Mouse (Mus musculus) gonadal fat pad, adult 2 months (tissue): ENCODE data around the gene Ccdc63. TPM values are rescaled to one million over a fixed set of nuclear protein-coding genes. Genes with fewer than 3 reads are reported as not detected.

Experiments used
- DNase-seq: peaks from one replicate; pipeline ENCODE4 v3.0.0-alpha.2; 2012; ENCODE audit warnings: low read depth
- polyA plus RNA-seq: library from polyadenylated mRNA; depleted of rRNA; stranded (reverse); fragments of >200 nt; gene quantifications from 2 replicates; pipeline ENCODE4 v1.2.3, GENCODE M21; 2012; rRNA removed

The Ccdc63 gene
- polyA plus RNA-seq, 1 experiment, result 0.41 TPM

DNA sequence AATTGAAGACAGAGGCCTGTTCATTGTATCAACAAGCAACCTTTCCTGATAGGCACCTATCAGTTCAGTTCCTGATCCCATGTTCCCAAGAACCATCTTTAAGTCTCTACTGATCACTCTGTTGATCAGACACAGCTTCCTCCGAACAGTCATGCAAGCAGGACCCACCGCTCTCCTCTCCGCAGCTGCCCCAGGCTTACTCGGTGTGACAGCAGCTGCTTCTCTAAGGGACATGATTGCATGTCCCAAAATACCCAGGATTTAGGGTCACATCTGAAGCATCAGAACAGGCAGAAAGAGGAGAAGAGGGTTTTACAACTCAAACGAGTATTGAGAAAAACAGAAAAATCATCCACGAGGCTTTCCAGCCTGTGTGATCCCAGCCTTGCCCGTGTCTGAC, 55.3 kb downstream of the Ccdc63 start:
- DNase-seq, result no peak

DNA sequence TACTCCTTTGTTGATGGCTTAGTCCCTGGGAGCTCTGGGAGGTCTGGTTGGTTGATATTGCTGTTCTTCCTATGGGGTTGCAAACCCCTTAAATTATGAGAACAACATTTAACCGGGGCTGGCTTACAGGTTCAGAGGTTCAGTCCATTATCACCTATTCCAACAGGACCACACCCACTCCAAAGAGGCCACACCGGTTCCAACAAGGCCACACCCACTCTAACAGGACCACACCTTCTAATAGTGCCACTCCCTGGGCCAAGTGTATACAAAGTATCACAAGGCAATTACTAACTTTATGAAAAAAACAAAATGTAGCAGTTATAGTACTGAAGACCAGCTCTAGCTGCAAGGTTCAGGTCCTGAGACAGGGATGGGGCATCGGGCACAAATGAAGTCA, 56.2 kb downstream of the Ccdc63 start:
- DNase-seq, result no peak

DNA sequence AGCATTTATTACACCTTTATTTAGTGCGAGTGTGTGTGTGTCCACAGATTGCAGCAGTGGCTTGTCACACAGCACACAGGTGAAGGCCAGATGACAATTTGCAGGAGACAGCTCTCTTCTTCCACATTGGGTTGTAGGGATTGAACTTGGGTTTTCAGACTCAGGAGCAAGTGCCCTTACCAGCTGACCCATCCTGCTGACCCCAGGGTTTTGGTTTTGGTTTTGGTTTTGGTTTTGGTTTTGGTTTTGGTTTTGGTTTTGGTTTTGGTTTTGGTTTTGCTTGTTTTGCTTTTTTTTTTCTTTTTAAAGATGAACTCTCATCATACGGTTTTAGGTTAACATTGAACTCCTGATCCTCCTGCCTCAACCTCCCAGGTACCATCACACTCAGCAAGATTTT, 57.3 kb downstream of the Ccdc63 start:
- DNase-seq, result no peak

DNA sequence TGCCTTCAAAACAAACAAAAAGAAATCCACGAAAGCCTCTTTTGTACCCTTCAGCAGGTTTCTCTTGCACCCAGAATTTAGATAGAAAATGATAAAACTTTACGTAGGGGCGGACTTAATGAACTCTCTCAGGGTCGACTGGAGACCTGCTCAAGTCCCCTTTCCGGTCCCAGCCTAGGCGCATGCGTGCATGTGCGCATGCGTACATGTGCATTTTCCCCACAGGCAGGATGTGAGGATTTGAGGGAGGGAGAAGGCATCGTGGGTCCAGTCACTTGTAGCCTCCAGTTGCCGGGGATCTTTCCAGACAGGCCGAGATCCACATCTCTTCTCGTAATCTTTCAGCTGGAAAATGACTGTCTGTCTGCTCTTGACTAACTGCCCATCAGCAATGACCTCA, 59.2 kb downstream of the Ccdc63 start:
- DNase-seq, result no peak

DNA sequence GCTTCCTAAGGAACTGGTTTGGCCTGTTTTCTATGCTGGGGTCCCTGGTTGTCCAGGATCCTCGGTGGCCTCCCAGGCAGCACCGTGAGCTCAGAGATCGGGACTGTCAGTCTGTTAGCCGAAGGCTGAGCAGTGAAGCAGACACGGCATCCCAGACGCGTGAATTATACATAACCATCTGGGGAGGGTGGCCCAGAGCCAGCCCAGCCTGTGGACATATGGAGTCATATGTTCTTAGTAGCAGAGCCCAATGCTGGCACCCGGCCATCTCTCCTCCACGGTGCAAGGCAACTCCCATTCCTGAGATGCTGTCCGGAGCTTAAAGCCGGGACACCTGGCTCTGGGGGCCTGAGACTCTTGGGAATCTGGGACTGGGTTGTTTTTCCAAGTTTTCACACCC, 59.7 kb downstream of the Ccdc63 start:
- no peak for DNase-seq

DNA sequence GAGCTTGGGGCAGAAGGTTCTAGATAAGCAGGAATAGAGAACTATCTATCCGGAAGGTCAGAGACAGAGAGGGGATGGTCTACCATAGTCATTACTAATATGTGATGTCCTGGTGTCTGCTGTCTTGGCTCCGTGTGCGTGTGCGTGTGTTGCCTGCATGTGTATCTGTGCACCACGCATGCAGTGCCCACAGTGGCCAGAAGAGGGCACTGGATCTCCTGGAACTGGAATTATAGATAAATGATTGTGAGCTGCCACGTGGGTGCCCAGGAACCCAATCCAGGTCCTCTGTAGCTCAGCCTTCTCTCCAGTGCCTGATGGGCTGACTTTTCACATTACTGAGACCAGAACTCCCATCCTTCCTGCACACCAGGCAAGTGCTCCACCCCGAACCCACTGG, 60.8 kb downstream of the Ccdc63 start:
- DNase-seq, result no peak

DNA sequence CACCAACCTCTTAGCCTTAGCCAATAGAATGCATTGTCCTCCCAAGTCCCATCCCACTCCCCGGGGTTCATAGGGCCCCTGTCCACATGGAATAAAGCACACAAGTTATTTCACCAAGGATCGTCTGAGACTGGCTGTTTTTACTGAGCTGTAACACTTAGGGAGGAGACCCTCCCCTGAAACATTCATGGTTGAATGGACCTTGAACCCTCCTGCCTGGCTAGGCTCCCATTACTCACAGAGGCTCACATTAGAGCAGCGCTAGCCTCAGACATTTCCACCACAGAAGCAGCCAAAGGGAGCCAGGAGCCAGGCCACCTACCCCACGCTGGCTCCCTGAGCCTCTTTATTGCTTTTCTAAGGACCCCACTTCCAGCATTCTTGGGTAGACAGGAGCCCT, 63.4 kb downstream of the Ccdc63 start:
- DNase-seq, result no peak

DNA sequence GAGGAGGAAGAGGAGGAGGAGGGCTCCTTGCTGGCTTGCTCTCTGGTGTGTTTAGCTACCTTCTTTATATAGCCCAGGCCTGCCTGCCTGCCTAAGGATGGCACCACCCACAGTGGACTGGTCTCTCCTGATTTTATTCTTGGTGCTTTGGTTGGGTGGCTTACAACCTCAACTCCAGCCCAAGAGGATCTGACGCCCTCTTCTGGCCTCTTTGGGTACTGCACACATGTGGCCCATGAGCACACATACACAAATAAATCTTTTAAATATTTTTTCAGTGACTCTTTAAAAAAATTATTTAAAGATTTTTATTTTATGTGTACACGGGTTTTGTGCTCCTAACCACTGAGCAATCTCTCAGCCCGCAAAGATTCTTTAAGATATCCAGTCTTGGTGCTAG, 64.9 kb downstream of the Ccdc63 start:
- DNase-seq, result no peak

DNA sequence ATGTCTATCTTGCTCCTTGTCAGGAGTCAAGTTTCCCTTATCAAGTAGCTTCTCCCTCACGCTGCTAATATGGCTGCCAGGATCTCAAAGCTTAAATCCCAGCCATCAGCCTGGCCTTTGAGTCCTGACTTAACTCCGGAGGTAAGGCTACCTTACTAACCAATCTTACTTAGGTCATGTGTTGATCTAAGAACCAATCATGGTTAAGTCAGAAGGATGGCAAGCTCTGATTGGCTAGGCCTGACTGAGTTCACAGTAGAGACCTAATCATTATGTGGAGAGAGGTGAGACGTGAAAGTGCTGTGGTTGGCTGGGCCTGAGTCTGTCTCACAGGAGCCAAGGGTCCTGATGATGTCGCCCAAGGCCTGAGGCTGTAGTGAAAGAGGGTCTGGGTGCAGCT, 68.6 kb downstream of the Ccdc63 start:
- DNase-seq, result no peak

DNA sequence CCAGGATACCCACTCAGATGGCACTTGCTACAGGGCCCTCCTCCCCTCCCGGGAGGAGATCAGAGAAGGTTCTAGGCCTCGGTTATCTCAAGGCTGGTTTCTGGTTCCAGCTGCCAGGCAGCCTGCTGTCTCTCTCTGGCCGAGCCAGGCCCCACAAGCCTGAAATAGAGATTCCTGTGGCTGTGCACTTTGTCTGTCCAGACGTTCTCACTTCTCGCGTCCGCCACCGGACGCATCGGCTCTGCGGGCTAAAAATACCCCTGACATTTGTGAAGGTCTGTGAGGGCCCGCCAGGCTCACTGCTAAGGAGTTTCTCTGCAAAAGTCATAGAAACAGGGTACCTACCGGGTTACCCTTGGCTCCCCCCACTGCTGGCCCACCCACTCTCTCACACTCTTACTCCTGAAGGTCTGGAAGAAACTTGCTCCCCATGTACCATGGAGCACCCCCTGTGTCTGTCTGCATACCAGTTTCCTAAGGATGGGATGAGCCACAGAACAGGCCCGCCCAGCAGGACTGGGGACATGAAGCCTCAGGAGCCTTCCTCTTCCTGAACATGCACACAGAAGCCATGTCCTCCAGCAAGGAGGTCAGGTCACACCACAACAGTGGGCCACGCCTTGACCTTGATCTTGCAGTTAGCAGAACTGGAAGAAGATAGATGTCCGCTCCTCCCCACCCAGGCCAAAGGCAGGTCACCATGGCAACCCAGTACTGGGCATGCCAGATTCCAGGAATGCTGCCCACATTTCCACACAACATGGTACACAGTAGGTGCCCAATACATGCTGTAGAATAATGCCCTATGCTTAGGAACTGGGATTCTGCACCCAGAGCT, 69.4 kb downstream of the Ccdc63 start:
- DNase-seq, result no peak

DNA sequence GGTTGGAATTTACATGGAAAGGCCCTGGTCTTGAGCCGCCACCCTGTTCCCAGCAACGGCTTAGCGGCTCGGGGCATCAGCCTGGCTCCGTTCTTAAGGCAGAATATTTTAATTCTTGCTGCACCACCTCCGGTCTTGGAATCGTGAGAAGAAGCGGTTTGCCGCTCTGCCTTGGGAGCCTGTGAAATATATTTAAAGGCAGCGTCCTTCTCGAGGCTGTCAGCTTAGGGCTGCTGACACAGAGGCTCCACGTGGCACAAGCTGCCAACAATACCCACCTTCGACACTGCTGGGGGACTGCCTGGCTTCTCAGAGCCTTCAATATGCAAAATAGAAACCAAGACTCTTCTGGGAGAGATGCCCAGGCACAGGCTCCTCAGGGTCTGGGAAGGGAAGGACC, 72.1 kb downstream of the Ccdc63 start:
- DNase-seq, result no peak

DNA sequence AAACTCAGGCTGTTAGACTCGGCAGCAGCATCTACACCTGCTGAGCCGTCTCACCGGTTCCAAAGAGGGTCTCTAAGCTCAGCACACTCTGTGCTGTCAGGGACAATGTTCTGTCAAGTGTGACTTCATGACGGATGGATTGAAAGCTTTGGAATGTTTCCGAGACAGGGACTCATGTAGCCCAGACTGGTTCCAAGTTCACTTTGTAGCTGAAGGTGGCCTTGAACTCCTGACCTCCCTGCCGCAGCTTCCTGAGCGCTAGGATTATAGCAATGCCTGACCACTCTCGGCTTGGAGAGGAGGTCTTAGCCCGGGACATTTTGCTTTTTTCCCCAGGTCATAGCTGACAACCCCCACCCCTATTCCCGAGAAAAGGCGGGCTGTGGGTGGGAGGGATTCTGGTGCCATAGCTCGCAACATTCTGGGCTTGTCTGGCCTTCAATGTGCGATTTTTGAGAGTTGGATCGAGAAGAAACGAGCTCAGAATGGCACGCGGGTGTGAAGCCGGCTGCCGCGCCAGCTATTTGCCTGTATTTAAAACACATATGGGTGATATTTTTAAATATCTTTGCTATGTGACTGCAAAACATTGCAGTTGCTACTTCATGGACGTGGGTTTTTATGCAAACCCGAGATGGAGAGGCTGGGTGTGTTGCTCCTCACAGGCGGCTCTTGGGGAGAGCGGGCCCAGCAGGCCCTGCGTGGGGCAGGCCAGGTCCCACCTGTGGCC, 77.3 kb downstream of the Ccdc63 start:
- no peak for DNase-seq

DNA sequence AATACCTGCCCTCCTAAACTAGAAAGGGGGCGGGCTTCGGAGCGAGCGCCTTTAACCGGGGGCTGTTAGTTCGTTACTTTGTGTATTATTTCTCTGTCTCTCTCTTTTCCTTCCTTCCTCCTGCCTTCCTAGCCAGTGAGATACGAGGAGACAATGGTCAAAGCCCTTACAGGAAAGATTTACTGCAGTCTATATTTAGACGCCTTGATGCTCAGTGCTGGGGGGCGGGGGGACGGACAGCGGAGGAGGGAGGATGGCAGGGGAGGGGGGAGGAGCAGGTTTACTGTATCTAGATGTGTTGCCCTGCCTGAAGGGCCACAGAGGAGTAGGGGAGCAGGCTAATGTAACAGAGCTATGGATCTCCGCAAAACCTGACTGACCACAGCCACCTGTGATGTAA, 78.1 kb downstream of the Ccdc63 start:
- no peak for DNase-seq

DNA sequence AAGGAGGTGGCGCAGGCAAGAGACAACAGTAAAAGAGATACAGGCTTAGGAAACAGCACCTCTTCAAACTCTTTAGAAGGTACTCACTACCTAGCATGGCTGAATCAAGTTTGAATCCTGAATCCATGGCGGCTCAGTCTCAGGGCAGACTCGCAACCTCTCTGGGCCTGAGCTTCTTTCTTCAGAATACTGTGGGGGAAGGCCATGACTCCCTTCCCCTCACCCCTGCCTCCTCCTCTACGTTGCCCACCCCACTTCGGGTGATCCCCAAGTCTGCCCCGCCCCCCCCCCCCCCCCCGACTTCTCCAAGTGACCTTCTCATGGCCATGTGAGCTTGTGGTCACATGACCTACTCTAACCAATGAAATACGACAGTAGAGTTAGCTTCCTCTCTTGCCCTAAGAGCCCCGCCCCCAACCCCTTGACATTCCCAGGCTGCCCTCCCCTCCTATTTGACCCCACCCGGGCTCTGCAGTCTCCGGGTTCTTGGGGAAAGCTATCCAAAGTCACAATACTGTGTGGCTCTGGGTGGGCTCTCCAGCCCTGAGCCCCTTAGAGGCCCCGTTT, 79.8 kb downstream of the Ccdc63 start:
- no peak for DNase-seq

DNA sequence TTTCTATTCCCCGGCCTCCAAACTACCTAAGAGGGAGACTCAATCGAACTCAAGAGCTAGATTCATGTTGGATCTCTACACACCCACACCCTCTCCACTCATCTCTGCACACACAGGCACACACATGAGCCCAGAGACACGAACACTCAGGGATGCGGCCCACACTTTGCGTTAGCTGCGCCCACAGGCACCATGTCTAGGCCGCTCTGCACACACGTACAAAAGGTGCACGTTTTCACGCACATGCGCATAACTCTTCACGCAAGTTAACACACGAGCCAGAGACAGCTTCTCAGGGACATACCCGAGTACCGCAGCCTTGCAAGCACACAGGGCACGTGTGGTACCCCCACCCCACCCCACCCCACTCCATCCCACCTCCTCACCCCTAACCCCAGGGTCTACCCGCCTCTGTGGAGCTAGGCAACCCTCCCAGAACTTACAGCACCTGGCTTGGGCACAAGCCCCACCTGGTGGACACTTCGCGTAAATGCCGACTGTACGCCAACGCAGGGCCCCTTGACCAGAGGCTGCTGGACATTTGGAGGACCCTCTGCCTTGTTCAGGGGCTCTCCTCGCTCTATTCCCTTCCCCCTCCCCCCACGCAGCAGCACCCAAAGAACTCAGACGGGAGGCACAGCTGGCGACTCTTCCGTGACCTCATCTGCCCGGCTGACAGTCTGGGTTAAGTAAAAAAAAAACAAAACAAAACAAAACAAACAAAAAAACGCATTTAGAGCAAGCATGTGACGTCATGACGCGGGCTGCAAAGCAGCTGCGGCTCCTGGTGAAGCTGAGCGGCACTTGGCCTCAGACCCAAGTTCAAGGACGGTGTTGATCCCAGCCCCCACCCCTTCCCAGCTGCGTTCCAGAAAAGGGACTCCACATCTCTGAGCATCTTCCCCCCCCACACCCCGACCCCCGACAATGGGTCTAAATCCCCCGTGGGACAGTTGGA, 81.3 kb downstream of the Ccdc63 start:
- DNase-seq, result no peak

Other genes starting within 250 kb of the Ccdc63 start
- gene Cux2, start 90.7 kb downstream of the Ccdc63 start, polyA plus RNA-seq, result 2.3 and 2.5 TPM in 2 replicates
- gene Myl2, start 39.9 kb downstream of the Ccdc63 start, polyA plus RNA-seq, result 0.70 TPM in 1 of 2 replicates, not detected in the other
- gene Ppp1cc, start 17.5 kb upstream of the Ccdc63 start, polyA plus RNA-seq, result 97.8 and 104 TPM in 2 replicates
- 20.6 and 38.3 TPM in 2 replicates for gene Hvcn1, start 66.0 kb upstream of the Ccdc63 start, polyA plus RNA-seq
- 44.4 and 46.7 TPM in 2 replicates for gene Tctn1, start 123.6 kb upstream of the Ccdc63 start, polyA plus RNA-seq
- 20.0 and 20.4 TPM in 2 replicates for gene Pptc7, start 143.5 kb upstream of the Ccdc63 start, polyA plus RNA-seq
- gene Rad9b, start 213.4 kb upstream of the Ccdc63 start, polyA plus RNA-seq, result 12.3 and 12.7 TPM in 2 replicates
- gene Vps29, start 213.5 kb upstream of the Ccdc63 start, polyA plus RNA-seq, result 100 and 102 TPM in 2 replicates
- gene Gpn3, start 231.1 kb upstream of the Ccdc63 start, polyA plus RNA-seq, result 27.8 and 28.2 TPM in 2 replicates
- 24.1 and 28.9 TPM in 2 replicates for gene Fam216a, start 231.5 kb upstream of the Ccdc63 start, polyA plus RNA-seq